Mouse (Mus musculus) cerebellum, adult 2 months (tissue): ENCODE data around the gene Ccdc141.

Experiments used
- CTCF ChIP-seq: fragments of 200-500 bp; IDR thresholded peaks from 2 replicates; pipeline ENCODE4 v1.5.1; 2011; ENCODE audit warnings: low read depth, mild to moderate bottlenecking, control low read depth, low read length, moderate library complexity, borderline replicate concordance; ENCODE audit not compliant: insufficient read depth
- POLR2A ChIP-seq: fragments of 200-500 bp; IDR thresholded peaks from 2 replicates; pipeline ENCODE4 v1.6.1; 2011; ENCODE audit warnings: low read length, control low read depth, borderline replicate concordance; ENCODE audit not compliant: insufficient read depth

DNA sequence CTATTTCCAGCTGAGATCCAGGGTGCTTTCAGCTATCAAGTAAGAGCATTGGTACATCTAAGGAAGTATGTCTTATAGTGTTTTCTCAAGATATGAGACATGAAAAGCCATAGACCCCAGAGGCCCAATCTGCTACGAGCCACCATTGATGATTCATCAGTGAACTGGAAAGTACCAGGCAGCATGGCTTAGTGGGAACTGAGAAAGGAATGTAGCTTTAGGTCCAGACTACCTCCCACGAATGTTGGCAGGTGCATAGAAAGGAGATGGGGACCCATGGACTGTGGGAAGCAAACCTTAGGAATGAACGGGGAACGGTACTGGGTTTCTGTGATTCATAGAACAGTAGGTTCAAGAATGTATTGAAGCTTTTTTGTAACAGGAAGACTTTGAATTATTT is 4.1 kb downstream of the Ccdc141 start:
- TF ChIP-seq CTCF (no peak), POLR2A (no peak)
